Mouse (Mus musculus): ENCODE results near the gene Lmnb2.

Gene Lmnb2

DNA sequence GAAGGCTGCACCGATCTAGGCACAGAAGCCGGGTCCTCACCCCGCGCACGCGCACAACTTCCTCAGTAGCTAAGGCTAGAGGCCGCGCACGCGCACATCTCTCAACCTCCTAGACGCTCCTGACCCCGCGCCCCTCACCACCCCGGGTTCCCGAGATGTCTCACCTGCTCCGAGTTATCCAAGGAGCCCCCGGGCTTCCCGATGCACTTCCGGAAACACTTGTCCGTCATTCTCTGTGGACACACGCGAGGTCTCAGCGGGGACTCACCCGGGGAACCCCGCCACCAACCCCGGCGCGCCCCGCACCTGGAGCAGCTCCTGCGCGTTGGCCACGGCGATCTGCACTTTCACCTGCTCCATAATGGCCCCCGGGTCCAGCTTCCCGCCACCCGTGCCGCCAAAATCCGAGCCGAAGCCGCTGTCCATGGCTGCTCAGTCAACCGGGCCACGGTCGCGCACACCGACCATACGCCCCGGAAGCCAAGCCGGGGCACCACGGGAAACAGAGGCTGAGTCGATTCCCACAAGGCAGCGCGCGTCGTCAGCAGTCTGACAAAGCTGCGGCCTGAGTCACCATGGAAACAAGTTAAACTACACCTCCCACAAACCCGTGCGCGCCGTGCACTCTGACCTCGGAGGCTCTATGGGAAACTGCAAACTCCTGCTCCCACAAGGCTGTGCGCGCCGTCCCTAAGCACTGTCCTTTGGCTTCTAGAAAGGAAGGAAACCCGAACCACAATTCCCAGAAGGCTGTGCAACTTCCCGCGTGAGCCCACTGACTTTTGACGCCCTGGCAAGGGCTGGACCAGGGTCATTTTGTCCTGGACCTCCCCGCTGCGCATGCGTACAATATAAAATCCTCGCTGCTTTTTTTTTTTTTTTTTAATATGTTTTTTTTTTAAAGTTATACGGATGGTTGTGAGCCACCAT lies 17.5 kb downstream of the Lmnb2 start, which contains the start of gene Timm13:
Gene Timm13 (minus strand): TSS at position 652 of the 930 bp plus-strand sequence.
- peak; percentile 94 for DNase-seq (ENCODE audit: low spot score)

- DNase-seq (ENCODE audit: low spot score): no peak
Measured at GRCm38 (mm10) chr10:80899591-80900317, 18.3 kb downstream of the Lmnb2 start.

DNA sequence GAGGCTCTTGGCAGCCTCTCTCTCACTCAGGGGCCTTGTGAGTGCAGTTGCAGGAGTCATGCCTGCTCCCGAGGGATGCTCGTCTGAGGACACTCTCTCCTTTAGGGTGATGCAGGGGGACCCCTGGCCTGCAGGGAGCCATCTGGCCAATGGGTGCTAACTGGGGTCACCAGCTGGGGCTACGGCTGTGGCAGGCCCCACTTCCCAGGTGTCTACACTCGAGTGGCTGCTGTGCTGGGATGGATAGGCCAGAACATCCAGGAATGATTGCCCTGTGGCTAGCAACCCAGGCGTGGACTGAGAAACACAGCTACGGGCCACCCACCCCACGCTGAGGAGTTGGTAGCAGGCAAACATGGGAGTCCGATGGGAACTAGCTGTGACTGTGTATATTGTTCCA lies 19.0 kb downstream of the Lmnb2 start:
- DNase-seq (ENCODE audit: low spot score): no peak

- DNase-seq (ENCODE audit: low spot score): no peak
Measured at GRCm38 (mm10) chr10:80897861-80898510, 20.1 kb downstream of the Lmnb2 start.

- DNase-seq (ENCODE audit: low spot score): no peak
Measured at GRCm38 (mm10) chr10:80896581-80897485, 21.2 kb downstream of the Lmnb2 start.

- DNase-seq (ENCODE audit: low spot score): no peak
Measured at GRCm38 (mm10) chr10:80895697-80896096, 22.3 kb downstream of the Lmnb2 start.

GRCm38 (mm10) chr10:80895100-80895499 lies 22.9 kb downstream of the Lmnb2 start:
- no peak for DNase-seq (ENCODE audit: low spot score)

GRCm38 (mm10) chr10:80887181-80887580 lies 30.9 kb downstream of the Lmnb2 start:
- no peak for DNase-seq (ENCODE audit: low spot score)

- DNase-seq (ENCODE audit: low spot score): peak; percentile 78
Measured at GRCm38 (mm10) chr10:80881301-80881700, 36.7 kb downstream of the Lmnb2 start.

GRCm38 (mm10) chr10:80880901-80881300 lies 37.1 kb downstream of the Lmnb2 start:
- no peak for DNase-seq (ENCODE audit: low spot score)

DNA sequence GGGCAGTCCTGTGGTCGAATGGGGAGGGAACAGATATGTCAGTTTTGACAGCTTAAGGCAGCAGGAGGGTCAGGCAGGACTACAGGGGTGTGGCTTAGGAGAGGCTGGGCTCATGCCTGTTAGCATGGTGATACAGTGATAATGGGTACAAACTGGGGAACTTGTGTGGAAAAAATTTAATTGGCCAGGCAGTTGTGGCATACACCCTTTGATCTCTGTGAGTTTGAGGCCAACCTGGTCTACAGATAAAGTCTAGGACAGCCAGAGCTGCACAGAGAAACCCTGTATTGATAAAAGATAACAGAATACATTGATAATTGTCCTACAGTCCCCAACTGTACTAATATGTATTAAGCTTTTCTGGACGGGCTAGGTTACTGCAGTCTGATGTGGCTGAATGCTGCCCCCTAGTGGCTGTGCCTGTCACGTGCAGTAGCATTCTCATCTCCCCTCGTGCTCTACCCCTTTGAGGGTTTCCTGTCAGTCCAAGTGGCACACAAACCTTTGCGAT lies 37.9 kb downstream of the Lmnb2 start:
- DNase-seq (ENCODE audit: low spot score): peak; percentile 73

- no peak for DNase-seq (ENCODE audit: low spot score)
Measured at GRCm38 (mm10) chr10:80876594-80876993, 41.5 kb downstream of the Lmnb2 start.

DNA sequence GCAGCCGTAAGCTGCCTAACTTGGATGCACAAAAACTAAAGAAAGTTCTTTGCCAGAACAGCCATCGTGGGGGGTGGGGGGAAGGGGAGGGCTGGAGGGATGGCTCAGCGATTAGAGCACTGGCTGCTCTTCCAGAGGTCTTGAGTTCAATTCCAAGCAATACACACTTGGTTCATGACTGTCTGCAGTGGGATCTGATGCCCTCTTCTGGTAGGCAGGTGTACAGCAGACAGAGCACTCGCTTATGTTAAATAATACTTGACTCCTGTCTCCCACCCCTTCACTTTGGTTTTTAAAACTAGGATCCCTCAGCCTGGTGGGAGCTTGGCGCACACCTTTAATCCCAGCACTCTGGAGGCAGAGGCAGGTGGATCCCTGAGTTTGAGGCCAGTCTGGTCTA lies 42.0 kb downstream of the Lmnb2 start:
- DNase-seq (ENCODE audit: low spot score): peak; percentile 59

GRCm38 (mm10) chr10:80874035-80874434 lies 44.0 kb downstream of the Lmnb2 start:
- no peak for DNase-seq (ENCODE audit: low spot score)

DNA sequence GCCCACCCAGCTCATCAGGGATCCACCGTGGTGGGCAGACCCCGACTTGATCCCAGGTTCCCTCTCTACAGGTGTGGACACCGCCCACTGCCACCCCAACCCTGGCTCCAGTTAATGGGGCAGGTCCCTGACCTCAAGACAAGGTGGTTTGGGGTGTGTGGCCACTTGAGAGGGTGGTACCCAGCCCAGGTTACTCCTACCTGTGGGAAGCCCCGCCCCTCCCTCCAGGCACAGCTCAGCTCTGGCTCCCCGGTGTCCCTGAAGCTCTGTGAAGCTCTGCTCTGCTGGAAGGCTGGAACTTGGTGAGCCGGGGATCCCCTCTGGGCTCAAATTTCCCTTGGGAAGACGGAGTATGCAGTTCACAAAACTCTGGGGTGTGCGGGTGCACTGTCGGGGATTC lies 46.5 kb downstream of the Lmnb2 start, which contains the start of gene Tmprss9:
Gene Tmprss9 (plus strand): TSS at position 268 of the 400 bp plus-strand sequence.
- DNase-seq (ENCODE audit: low spot score): no peak

DNA sequence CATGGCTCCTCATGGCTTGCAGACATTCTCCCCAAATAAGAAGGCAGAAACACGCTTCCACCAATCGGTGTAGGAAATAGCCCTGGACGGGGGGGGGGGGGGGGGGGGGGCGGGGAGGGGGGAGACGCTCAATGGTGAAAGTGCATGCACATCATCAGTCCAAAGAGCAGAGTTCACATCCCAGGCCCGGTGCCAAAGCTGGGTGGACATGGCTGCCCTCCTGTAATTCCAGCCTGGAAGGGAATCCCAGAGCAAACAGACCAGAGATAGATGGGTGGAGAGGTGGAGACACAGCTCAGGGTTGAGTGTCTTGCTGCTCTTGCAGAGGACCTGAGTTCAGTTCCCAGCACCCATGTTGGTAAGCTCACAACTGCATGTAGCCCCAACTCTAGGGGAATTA lies 47.1 kb downstream of the Lmnb2 start:
- DNase-seq (ENCODE audit: low spot score): no peak

GRCm38 (mm10) chr10:80864446-80864845 lies 53.6 kb downstream of the Lmnb2 start:
- no peak for DNase-seq (ENCODE audit: low spot score)

GRCm38 (mm10) chr10:80862305-80862704 lies 55.7 kb downstream of the Lmnb2 start:
- no peak for DNase-seq (ENCODE audit: low spot score)

GRCm38 (mm10) chr10:80858350-80858935 lies 59.6 kb downstream of the Lmnb2 start:
- DNase-seq (ENCODE audit: low spot score): peak; percentile 72

GRCm38 (mm10) chr10:80857848-80858247 lies 60.2 kb downstream of the Lmnb2 start:
- no peak for DNase-seq (ENCODE audit: low spot score)

- no peak for DNase-seq (ENCODE audit: low spot score)
Measured at GRCm38 (mm10) chr10:80857386-80857785, 60.7 kb downstream of the Lmnb2 start.

Measured in spleen, adult 12 weeks (tissue).